Comparison of ENCODE assay signal across 18 mouse cellular contexts in genomic region chr6:126102571-126102970, GRCm38 (mm10).
DNase-seq lines count a peak whose midpoint lies in the region; TF ChIP-seq lines count a peak whose summit lies in the region.
"Had no signal": no experiment of that assay in that cellular context is flagged by ENCODE, and none has a peak within 500 bp of the region (broad histone marks: within the 10 kb centered on the region; RNA-seq: fewer than 3 reads in every experiment).

No protein-coding gene starts in this region.

- intact Hi-C loops in gastrocnemius, adult 2 months (cut with DNase I): no loop called here

- no peak overlapping the region for H3K4me3 ChIP-seq in ES-E14 (ENCODE audit: insufficient read depth in 1 of 2, low read depth in 1 of 2, low read length in 2 of 2, poor library complexity in 1 of 2, severe bottlenecking in 1 of 2)
- H3K4me3 ChIP-seq in gastrocnemius, adult 2 months: no peak overlapping the region
- H3K4me3 ChIP-seq: embryonic facial prominence, embryonic 10.5 days; embryonic facial prominence, embryonic 12.5 days; forebrain, embryonic 13.5 days; forebrain, embryonic 15.5 days had no signal

- H3K4me1 ChIP-seq in ES-E14 (ENCODE audit: control insufficient read depth in 2 of 2, insufficient read depth in 2 of 2, low read length in 2 of 2, poor library complexity in 1 of 2): no peaks in the 10 kb centered on the region
- H3K4me1 ChIP-seq: forebrain, embryonic 13.5 days; forebrain, embryonic 15.5 days had no signal

- no peak overlapping the region for H3K9ac ChIP-seq in ES-E14 (ENCODE audit: insufficient read depth, low read depth, low read length, poor library complexity, severe bottlenecking)
- H3K9ac ChIP-seq: embryonic facial prominence, embryonic 12.5 days; forebrain, embryonic 13.5 days; forebrain, embryonic 15.5 days; forebrain, postnatal 0 days had no signal

- in situ Hi-C loops in ES-E14 (cut with MboI; ENCODE audit: low sequenced_read_pairs in 2 of 2, unreplicated experiment in 2 of 2): no loop called here

- no peaks in the 10 kb centered on the region for H3K9me3 ChIP-seq in ES-E14 (ENCODE audit: control insufficient read depth, insufficient read depth, low read depth, low read length)
- H3K9me3 ChIP-seq: embryonic facial prominence, embryonic 10.5 days; forebrain, embryonic 13.5 days; forebrain, embryonic 15.5 days had no signal

- peak; percentile 8 for DNase-seq in retina, embryonic 14.5 days (ENCODE audit: low spot score)
- DNase-seq in retina, postnatal 1 day: no peak
- peak; percentile 36 for DNase-seq in ES-E14 (ENCODE audit: low read depth, low spot score)
- peak; percentile 77 for DNase-seq in ZHBTc4 (ENCODE audit: low read depth, low spot score)
- DNase-seq in Muller cell, postnatal 12 days (ENCODE audit: inconsistent ontology term): no peak
- no peak for DNase-seq in gastrocnemius, adult 2 months
- DNase-seq: adrenal gland, adult 8-10 months; adrenal gland, postnatal 36 days; cerebellum, adult 11-12 months; cerebellum, adult 2 months; cerebellum, adult 9-10 months; cerebellum, postnatal 10 days; cerebellum, postnatal 25 days; forebrain, postnatal 0 days had no signal

- no peaks in the 10 kb centered on the region for H3K36me3 ChIP-seq in ES-E14 (ENCODE audit: control insufficient read depth, insufficient read depth, low read length, poor library complexity, severe bottlenecking)
- H3K36me3 ChIP-seq: forebrain, embryonic 15.5 days had no signal

- no peak for TF ChIP-seq CTCF in gastrocnemius, adult 2 months (IDR thresholded peaks at IDR 0.05)

- H3K27ac ChIP-seq in ES-E14 (ENCODE audit: insufficient read depth, low read depth, low read length, poor library complexity, severe bottlenecking): no peak overlapping the region
- no peak overlapping the region for H3K27ac ChIP-seq in gastrocnemius, adult 2 months
- H3K27ac ChIP-seq: embryonic facial prominence, embryonic 10.5 days; embryonic facial prominence, embryonic 12.5 days; forebrain, embryonic 13.5 days; forebrain, embryonic 15.5 days had no signal

TF ChIP-seq in ES-E14, 5 proteins besides CTCF, POLR2A, EP300 and RAD21:
- no peak for TF ChIP-seq MAFK (IDR thresholded peaks at IDR 0.05; ENCODE audit: insufficient read depth, low read depth, low read length)
- no peak for TF ChIP-seq HCFC1 (IDR thresholded peaks at IDR 0.05; ENCODE audit: borderline replicate concordance, insufficient read depth, low read length)
- TF ChIP-seq ZC3H11A (IDR thresholded peaks at IDR 0.05; ENCODE audit: borderline replicate concordance, low read depth, low read length): no peak
- TF ChIP-seq CHD2 (IDR thresholded peaks at IDR 0.05; ENCODE audit: low read depth, low read length): no peak
- no peak for TF ChIP-seq ZNF384 (IDR thresholded peaks at IDR 0.05; ENCODE audit: low read depth, low read length)

Comparison
In these comparisons a context has a peak if more than half of its experiments do, and no peak if none do; other contexts are left out.
1. DNase-seq: peak in retina, embryonic 14.5 days (single experiment), ES-E14 (single experiment) and ZHBTc4 (single experiment); none in retina, postnatal 1 day (single experiment), Muller cell, postnatal 12 days (single experiment) and gastrocnemius, adult 2 months (single experiment).